Mouse (Mus musculus): ENCODE results near the gene Tcf19.
"Not testable (repeated sequence)": the region's sequence is repeated elsewhere in the genome, so short reads cannot be mapped to it uniquely, and the experiment has no call there.

DNA sequence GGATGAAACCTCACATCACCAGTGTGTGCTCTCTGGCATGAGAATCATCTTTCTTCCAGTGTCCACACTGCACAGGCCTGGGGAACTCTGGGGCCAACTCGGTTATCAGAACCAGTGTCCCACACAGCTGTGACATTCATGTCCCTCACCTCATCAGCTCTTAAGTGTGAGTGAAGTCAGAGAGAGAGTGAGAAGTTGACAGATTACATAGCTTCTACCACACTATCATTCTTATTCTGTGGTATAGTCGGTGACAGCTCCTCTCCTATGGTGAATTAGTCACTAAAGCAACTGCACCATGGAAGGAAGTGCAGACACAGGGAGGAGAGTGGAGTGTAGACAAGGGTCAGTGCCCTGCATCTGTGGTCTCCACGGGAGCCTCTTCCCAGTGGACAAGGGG, 47.7 kb downstream of the Tcf19 start:
- TF ChIP-seq CTCF (IDR thresholded peaks at IDR 0.05; ENCODE audit: borderline replicate concordance, extremely low read depth, insufficient read depth, insufficient read length); POLR2A (IDR thresholded peaks at IDR 0.05; ENCODE audit: borderline replicate concordance, extremely low read depth, insufficient read depth, insufficient read length, poor library complexity, severe bottlenecking): not testable (repeated sequence)
